Mouse (Mus musculus): ENCODE data around the gene Rasl12.

Gene Rasl12

DNA sequence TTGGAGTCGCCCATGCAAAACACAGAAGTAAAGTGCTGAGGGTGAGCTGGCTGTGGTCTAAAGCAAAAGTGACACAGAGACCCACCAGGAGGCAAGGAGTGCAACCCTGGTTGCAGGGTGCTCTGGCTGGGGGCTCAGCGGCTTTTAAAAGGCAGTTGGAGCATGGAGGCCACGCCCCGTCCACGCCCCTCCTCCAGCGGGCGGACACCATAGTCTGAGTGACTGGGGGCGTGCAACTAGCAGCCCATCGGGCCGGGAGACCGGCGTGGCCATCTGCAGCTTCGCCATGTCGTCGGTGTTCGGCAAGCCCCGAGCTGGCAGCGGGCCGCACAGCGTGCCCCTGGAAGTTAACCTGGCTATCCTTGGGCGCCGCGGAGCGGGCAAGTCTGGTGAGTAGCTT, at the start of gene Rasl12:
Gene Rasl12, plus strand, starts transcription at position 228 of the 400 bp plus-strand sequence.
- DNase-seq: peak; percentile 89

- no peak for DNase-seq
Measured at GRCm38 (mm10) chr9:65353251-65353650, 45.1 kb upstream of the Rasl12 start.

- DNase-seq: no peak
Measured at GRCm38 (mm10) chr9:65356561-65356960, 41.7 kb upstream of the Rasl12 start.

- no peak for DNase-seq
Measured at GRCm38 (mm10) chr9:65356971-65357370, 41.3 kb upstream of the Rasl12 start.

DNA sequence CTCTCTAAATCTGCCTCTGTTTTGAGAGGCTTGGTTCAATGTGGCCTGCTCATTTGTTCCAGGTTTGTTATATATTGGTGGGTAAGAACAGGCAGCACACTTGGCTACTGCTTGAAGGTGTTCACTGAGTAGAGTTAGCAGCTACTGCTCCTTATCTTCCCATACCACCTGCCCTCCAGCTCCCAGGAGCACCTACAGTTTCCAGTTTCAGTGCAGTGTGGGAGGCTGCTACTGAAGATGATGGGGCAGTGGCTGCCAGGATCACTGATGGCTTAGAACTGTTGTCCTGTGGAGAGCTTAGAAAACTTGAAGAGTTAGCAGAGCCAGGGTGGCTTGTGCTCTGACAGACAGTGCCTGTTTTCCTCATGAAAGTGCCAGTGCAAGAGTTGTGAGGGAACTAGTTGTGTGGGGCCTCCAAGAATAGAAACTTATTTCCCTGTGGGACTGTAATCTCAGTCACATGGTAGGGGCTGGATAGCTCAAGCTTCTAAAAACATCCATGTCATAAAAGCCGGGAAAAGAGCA, 39.3 kb upstream of the Rasl12 start:
- no peak for DNase-seq

- DNase-seq: peak; percentile 43
Measured at GRCm38 (mm10) chr9:65360641-65361448, 37.5 kb upstream of the Rasl12 start, which contains the start of gene Ubap1l. Gene Ubap1l (plus strand): TSS chr9:65361041.

DNA sequence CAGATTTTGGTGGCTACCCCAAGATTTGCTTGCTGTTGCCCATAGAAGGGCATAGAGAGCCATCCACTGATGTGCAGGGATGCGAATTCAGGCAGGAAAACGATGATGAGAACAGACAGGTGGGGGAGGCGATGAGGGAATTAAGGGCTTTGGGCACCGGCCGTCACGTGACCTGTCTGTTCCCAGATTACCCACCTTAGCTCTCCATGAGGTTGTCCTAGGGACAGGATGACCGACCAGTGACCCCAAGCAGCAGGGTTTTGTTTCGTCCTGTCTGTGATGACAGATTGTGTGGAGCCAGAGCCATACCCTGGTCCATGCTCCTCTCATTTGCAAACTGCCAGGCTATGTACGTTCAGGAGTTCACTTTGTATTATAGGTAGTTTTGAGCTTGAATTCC, 34.6 kb upstream of the Rasl12 start:
- no peak for DNase-seq

- DNase-seq: no peak
Measured at GRCm38 (mm10) chr9:65365721-65366120, 32.6 kb upstream of the Rasl12 start.

DNA sequence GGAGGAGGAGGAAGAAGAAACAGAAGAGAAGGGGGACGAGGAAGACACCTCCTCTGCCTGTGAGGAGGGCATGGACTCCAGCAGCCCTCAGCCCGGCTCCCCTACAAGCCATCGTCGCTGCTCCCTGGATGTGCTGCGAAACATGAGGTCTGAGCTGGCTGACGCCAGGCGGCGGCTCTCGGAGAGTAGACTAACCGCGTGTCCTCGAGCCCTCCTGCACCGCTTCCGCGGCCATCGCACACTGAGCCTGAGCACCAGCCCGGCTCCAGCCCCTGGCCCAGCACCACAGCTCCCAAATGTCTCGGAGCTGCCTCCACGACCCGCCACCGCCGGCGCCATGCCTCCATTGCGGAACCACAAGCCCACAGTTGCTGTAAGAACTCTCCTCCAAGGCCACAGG, 26.6 kb upstream of the Rasl12 start:
- DNase-seq: no peak

DNA sequence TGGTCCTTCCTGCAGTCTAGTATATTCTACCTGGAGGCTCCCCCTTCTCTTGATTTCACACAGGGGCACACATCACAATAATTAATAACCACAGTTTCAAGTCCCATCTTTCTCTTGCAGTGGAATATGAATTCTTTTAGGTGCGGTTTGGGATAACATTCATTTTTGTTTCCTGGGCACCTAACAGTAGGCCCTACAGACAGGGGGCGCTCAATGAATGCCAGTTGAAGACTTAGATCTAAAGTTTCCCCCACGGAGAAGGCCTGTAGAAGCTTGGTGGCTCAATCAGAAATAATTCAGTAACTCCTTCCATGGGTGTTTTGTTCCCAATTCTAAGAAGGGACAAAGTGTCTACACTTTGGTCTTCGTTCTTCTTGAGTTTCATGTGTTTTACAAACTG, 25.9 kb upstream of the Rasl12 start:
- peak; percentile 82 for DNase-seq

DNA sequence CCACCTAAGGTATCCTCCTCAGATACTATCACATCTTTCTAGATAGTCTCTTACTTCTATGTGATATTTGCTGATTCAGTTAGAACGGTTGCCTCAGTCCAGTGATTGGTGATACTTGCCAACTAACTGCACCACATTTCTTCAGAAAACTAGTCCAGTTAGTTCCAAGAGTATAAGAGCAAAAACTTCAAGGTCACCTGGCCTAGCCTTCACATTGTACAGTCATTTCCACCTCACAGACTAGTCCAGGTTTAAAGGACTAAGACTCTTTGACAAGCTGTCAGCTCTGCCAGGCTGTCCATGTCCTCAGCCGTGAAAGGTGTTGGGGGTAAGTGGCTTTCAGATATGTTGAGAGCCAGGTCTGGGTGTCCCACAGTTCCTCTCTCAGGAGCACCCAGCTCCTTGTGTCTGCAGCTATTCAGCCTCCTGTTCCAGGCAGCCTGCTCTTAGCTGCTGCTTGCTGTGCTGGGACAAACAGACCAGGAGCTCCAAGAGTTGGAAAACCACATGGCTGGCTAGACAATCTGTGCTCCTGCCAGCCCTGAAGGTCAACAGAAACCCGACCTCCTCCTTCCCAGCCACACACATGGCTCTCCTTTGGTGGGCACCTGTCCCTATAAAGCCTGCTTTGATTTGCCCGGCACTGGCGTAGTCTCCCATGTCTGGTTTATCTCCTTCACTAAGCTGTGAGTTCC, 23.7 kb upstream of the Rasl12 start:
- DNase-seq: no peak

DNA sequence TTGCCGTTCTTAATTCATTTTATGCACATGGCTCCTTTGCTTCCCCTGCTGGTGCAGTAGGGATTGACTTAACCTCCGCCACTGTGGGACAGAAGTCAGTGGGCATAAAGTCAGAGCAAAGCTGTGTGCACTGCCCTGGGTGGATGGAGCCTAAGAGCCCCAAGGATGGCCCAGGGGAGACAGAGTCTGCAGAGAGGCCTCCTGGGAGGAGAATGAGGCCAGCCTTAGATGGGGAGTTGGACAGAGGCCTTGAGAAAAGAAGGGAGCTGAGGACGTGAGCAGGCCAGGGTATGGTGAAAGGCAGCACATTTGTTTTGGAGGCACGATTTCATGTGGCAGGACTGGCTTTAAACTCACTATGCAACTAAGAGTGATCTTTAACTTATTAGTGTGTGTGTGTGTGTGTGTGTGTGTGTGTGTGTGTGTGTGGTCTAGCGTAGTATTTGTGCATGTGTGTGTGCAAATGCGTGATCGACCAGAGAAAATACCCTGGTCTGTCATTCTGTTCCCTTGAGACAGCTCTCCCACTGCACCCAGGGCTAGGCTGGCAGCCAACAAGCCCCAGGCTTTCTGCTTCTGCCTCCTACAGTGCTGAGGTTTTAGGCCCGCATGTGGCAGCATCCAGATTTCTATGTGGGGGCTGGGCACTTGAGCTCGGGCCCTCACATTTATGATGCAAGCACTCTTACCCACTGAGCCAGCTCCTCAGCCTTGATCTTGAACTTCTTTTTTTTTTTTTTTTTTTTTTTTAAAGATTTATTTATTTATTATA, 23.0 kb upstream of the Rasl12 start:
- no peak for DNase-seq

- DNase-seq: no peak
Measured at GRCm38 (mm10) chr9:65381017-65381590, 17.2 kb upstream of the Rasl12 start.

GRCm38 (mm10) chr9:65382031-65382750, 16.1 kb upstream of the Rasl12 start:
- DNase-seq: no peak

GRCm38 (mm10) chr9:65382751-65383097, 15.6 kb upstream of the Rasl12 start:
- no peak for DNase-seq

DNA sequence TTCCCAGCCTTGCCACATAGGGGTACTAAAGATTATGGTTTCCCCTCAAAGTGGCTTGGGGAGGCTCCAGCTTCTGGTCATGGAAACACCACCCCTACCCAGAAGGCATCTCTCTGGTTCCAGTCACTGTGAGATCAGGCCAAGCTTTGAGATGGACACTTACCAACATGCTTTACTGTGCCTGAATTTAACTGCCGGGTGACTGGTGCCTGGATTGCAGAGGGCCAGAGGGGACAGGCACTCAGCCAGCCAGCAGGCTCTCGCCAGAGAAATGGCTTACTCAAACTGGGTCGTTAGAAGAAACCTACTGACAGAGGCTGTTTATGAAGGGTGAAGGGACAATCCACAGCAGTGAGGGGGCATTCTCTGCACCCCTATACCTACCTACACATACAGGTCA, 14.0 kb upstream of the Rasl12 start:
- peak; percentile 69 for DNase-seq

DNA sequence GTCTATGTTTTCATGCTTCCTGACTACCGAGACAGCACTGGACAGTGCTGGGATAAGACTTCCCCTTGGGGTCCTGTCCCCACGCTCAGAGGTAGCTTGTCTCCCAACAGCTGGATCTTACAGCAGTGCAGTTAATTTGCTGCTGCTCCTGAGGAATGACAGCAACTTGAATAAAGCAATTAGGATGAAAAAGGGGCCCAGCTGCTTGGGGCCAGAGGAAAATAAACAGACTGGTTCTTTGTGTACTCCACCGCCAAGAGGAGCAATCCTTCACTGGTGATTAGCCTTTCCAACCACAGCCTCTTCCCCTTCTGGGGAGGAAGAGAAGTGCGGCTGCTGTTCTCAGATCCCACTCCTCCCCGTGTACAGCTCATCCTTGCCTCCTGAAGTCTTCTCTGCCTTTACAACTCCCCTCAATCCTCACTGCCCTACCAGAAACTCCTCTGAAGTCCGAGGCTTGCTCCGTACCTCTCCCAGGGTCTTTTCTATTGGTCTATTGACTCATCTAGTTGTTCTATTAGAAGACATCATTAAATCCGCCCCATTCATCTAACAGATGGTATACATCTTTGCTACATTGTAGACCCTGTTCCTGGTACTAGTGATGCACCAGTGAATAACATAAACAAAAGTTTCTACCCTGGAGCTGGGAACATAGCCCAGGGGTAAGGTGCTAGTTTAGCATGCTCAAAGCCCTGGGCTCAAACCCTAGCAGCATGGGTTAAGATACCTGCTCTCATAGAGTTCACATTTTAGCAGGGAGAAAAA, 11.7 kb upstream of the Rasl12 start:
- DNase-seq: peak; percentile 61

- DNase-seq: peak; percentile 56
Measured at GRCm38 (mm10) chr9:65390752-65391612, 7.3 kb upstream of the Rasl12 start.

- no peak for DNase-seq
Measured at GRCm38 (mm10) chr9:65391613-65391964, 6.7 kb upstream of the Rasl12 start, which contains the start of gene Kbtbd13. Gene Kbtbd13 (minus strand): TSS chr9:65391652.

DNA sequence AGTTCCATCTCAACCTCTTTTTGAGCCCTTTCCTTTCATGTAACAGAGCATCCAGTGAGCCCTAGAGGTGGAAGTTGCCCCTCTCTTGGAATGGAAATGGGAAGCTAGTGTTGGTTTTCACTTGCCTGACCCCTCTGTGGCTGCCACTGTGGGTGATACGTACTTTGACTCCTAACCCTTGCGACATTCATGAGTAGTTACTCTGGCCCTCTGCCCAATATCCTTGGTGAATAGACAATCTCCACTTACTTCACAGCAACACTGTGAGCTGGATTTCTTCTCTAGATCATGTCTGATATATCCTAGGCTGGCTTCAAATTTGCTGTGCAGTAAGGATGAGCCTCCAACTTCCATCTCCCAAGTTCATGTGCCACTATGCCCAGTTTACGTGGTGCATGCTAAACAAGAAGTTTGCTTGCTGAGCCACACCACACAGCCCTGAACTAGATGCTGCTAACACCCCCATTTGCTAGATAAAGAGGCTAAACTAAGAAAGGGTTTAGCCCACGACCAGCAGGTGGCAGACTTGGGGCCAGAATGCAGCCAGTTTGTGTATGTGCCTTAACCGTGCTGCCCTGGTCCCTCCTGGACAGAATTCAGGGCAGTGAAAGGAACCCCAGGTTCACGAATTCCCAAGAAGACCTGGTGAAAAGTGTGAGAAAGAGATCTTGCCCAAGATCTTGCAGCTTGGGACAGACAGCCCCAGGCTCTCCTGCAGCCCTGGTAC, 5.5 kb upstream of the Rasl12 start:
- peak; percentile 86 for DNase-seq
